Mouse (Mus musculus) kidney, embryonic 14.5 days (tissue): ENCODE results near the gene Trim47. TPM values are rescaled to one million over a fixed set of nuclear protein-coding genes. Genes with fewer than 3 reads are reported as not detected.

Source experiments
- ATAC-seq: fragments of 200-750 bp; cut with Nextera tagmentation; 2 replicates; pipeline ENCODE4 v1.8.0; 2017; ENCODE audit warnings: moderate number of reproducible peaks, mild to moderate bottlenecking, moderate TSS enrichment, moderate library complexity; ENCODE audit not compliant: low FRiP score, low TSS enrichment
- H3K27ac ChIP-seq: fragments of 300-500 bp; sonication (generic); 2 replicates; pipeline ENCODE4 v1.5.1; 2014; ENCODE audit warnings: low read depth, mild to moderate bottlenecking, low read length, moderate library complexity, mixed read lengths
- H3K27me3 ChIP-seq: fragments of 300-500 bp; sonication (generic); 2 replicates; pipeline ENCODE4 v1.6.1; 2014; ENCODE audit warnings: mild to moderate bottlenecking, low read length; ENCODE audit not compliant: control insufficient read depth, insufficient read depth
- H3K36me3 ChIP-seq: fragments of 300-500 bp; sonication (generic); 2 replicates; pipeline ENCODE4 v1.6.1; 2014; ENCODE audit warnings: low read length, mixed read lengths; ENCODE audit not compliant: control insufficient read depth, insufficient read depth
- H3K4me1 ChIP-seq: fragments of 300-500 bp; sonication (generic); 2 replicates; pipeline ENCODE4 v1.6.1; 2014; ENCODE audit warnings: low read length, mixed read lengths; ENCODE audit not compliant: control insufficient read depth, insufficient read depth
- H3K4me2 ChIP-seq: fragments of 300-500 bp; sonication (generic); replicated peaks from 2 replicates; pipeline ENCODE4 v1.6.1; 2014; ENCODE audit warnings: low read depth, mild to moderate bottlenecking, low read length
- H3K4me3 ChIP-seq: fragments of 300-500 bp; sonication (generic); 2 replicates; pipeline ENCODE4 v1.5.1; 2014; ENCODE audit warnings: mild to moderate bottlenecking, low read length
- H3K9ac ChIP-seq: fragments of 300-500 bp; sonication (generic); 2 replicates; pipeline ENCODE4 v1.6.1; 2014; ENCODE audit warnings: low read depth, mild to moderate bottlenecking, low read length, moderate library complexity
- H3K9me3 ChIP-seq: fragments of 300-500 bp; sonication (generic); 2 replicates; pipeline ENCODE4 v1.6.1; 2016; ENCODE audit warnings: low read length; ENCODE audit not compliant: control insufficient read depth
- WGBS: fragments of 180-500 bp; shearing (Covaris S2); extraction: QIAGEN DNeasy Blood & Tissue Kit; methylation state at CpG from one replicate; pipeline ENCODE4 v1.1.7; 2014; 5-methylcytosine and 5-hydroxymethylcytosine counted together
- polyA plus RNA-seq: library from polyadenylated mRNA; unstranded; fragments of >200 nt; fragmentation: Nextera tagmentation; extraction: Ambion mirVana; gene quantifications from 2 replicates; pipeline ENCODE4 v1.2.1, GENCODE M21; 2014

The Trim47 gene
- polyA plus RNA-seq, 1 experiment from 2014 or later = 12.8 TPM

DNA sequence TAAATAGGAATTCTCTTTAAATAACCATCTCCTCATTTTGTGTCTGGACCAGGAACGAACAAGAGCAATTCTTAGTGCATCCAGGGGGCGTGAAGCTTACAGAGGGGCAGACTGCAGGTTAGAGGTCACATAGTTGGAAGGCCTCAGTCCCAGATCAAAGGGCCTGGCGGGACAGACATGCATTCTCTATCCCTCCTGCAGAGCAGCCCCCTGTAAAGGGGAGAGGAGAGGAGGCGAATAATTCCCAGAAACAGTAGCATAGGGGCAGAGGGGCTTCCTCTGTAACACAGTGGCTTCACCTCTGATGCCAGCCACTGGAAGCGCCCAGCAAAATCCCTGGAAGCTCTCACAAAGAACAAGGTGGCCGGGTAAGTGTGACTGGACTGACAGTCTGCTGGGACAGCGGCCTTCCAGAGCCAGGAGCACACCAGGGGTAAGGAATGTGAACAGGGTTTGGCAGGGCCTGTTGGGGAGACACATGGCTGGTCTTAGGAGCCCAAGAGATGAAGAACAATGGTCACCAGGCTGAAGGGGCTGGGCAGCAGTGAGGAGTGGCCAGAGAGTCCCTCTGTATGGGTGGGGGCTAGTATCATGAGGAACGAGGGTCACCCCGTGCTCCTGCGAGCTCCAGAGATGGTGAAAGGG, 48.2 kb downstream of the Trim47 start:
- Histone ChIP-seq H3K4me2 (no peak overlapping the region; the same call in none of the 2 replicates), H3K9ac (peak overlapping the region; percentile 31; the same call in 1 of the 2 replicates), H3K4me3 (no peak overlapping the region), H3K27me3 (no peaks in the 10 kb centered on the region), H3K4me1 (peaks cover 10% of the 10 kb centered on the region), H3K36me3 (peaks cover 49% of the 10 kb centered on the region), H3K9me3 (no peaks in the 10 kb centered on the region), H3K27ac (peak overlapping the region; percentile 37; the same call in 1 of the 2 replicates)
- 44% methylated on average over 10 of the region's 10 CpGs for WGBS
- ATAC-seq = no peak

DNA sequence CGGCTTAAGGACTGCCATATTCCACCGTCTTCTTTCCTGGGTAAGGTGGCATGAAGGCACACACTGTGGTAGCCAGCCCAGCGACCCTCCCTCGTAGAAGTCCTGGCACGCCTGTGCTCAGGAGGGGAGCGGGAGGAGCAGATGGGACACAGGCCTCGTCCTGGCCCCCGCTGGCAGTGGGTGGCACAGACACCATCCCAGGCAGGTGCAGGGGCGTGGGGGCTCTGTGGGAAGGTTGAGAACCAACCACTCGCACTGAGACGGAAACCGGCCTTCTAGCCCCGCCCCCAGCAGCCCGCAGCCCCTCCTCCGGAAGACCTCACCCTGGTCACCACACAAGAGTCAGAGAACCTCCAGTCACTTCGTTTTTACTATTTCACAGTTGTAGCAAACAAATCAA, 48.8 kb downstream of the Trim47 start:
- H3K27ac ChIP-seq = peak overlapping the region; percentile 14; the same call in 1 of the 2 replicates
- peak overlapping the region; percentile 50; the same call in 1 of the 2 replicates for H3K9ac ChIP-seq
- ATAC-seq = 0 out of 2 replicates have a peak, but pooled peaks have one; percentile 30
- no peaks in the 10 kb centered on the region for H3K9me3 ChIP-seq
- WGBS = 8% methylated on average over 16 of the region's 16 CpGs
- no peaks in the 10 kb centered on the region for H3K27me3 ChIP-seq
- H3K4me1 ChIP-seq = peaks cover 10% of the 10 kb centered on the region
- H3K4me2 ChIP-seq = peak overlapping the region; percentile 49
- H3K4me3 ChIP-seq = peak overlapping the region; percentile 27
- peaks cover 43% of the 10 kb centered on the region for H3K36me3 ChIP-seq

DNA sequence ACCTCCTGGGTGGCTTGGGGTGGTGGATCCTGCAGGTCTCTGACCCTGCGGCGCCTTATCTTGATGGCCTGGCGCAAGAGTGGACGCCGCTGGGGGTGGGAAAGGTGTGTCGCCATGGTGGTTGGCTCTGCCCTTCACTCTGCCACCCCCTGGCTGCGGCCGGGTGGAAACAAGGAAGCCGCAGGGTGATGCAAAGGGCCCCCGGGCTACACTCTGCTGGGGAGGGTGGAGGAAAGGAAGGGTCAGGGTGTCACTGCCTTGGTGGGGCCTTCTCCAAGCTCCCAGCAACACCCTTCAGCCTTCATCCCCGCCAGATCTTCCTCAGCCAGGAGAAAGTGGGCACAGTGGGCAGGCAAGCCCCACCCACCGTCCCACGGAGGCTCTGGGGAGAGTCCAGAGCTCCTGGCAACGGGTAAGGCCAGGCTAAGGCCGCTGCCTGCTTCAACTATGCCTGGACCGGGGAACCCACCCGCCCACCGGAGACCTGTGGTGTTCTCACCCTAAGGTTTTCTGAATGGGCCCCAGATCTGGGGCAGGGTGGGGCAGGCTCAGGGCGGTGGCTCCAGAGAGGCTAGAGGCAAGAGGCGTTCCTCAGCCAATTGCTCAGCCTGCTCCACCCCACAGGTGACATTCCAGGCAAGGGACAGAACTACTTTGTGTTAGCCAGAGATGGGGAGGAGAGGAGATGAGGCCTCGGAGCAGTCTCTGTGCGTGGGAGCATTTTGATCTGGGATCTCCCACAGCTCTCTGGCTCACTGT, 49.4 kb downstream of the Trim47 start, which contains the start of gene Unc13d:
Unc13d (minus strand) TSS at position 516 of the 759 bp plus-strand sequence.
- H3K36me3 ChIP-seq = peaks cover 39% of the 10 kb centered on the region
- H3K27me3 ChIP-seq = no peaks in the 10 kb centered on the region
- peak within 1 kb of the TSS; percentile 49 for H3K4me2 ChIP-seq
- peak within 1 kb of the TSS; percentile 27 for H3K4me3 ChIP-seq
- H3K4me1 ChIP-seq = peaks cover 10% of the 10 kb centered on the region
- 53% methylated on average over 22 of the region's 22 CpGs for WGBS
- H3K9me3 ChIP-seq = no peaks in the 10 kb centered on the region
- ATAC-seq = no peak
- peak within 1 kb of the TSS; percentile 37; the same call in 1 of the 2 replicates for H3K27ac ChIP-seq
- H3K9ac ChIP-seq = peak within 1 kb of the TSS; percentile 50; the same call in 1 of the 2 replicates

DNA sequence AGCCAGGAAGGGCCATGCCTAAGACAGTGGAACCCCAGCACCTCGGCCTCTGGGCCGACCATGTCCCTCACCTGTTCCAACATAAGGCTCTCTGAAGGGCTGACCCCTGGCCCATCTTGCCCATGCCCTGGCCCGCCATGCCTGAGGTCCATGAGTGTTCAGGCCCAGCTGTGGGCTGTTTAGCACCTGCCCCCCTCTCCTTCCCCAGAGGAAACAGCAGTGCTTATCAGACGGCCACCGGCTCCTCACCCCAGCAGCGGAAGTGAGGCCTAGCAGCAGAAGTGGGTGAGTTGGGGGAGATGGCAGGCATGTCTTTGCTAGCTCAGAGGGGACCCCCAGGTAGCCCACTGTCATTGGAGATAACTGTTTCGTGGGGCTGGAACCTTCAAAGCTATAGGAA, 50.2 kb downstream of the Trim47 start:
- Histone ChIP-seq H3K9me3 (no peaks in the 10 kb centered on the region), H3K4me3 (no peak overlapping the region), H3K4me1 (peaks cover 10% of the 10 kb centered on the region), H3K27ac (no peak overlapping the region), H3K36me3 (peaks cover 32% of the 10 kb centered on the region), H3K27me3 (no peaks in the 10 kb centered on the region), H3K4me2 (no peak overlapping the region), H3K9ac (no peak overlapping the region)
- no peak for ATAC-seq
- 84% methylated on average over 7 of the region's 7 CpGs for WGBS

DNA sequence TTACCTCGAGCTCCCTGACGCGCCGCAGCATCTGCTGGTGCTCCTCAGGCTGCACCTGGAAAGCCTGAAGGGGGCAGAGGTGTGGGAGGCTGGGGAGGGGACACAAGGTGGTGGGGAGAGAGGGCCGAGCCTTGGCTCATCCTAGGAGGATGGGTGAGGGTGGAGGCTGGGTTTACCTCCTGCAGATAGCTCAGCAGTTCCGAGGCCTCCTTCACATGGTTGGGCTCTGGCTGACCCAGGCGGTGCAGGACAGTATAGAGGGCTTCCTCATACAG, 50.8 kb downstream of the Trim47 start:
- H3K4me1 ChIP-seq = peaks cover 10% of the 10 kb centered on the region
- H3K27me3 ChIP-seq = no peaks in the 10 kb centered on the region
- H3K9ac ChIP-seq = no peak overlapping the region
- H3K27ac ChIP-seq = no peak overlapping the region
- no peak overlapping the region for H3K4me2 ChIP-seq
- WGBS = 66% methylated on average over 7 of the region's 7 CpGs
- no peak for ATAC-seq
- H3K9me3 ChIP-seq = no peaks in the 10 kb centered on the region
- H3K36me3 ChIP-seq = peaks cover 26% of the 10 kb centered on the region
- no peak overlapping the region for H3K4me3 ChIP-seq

DNA sequence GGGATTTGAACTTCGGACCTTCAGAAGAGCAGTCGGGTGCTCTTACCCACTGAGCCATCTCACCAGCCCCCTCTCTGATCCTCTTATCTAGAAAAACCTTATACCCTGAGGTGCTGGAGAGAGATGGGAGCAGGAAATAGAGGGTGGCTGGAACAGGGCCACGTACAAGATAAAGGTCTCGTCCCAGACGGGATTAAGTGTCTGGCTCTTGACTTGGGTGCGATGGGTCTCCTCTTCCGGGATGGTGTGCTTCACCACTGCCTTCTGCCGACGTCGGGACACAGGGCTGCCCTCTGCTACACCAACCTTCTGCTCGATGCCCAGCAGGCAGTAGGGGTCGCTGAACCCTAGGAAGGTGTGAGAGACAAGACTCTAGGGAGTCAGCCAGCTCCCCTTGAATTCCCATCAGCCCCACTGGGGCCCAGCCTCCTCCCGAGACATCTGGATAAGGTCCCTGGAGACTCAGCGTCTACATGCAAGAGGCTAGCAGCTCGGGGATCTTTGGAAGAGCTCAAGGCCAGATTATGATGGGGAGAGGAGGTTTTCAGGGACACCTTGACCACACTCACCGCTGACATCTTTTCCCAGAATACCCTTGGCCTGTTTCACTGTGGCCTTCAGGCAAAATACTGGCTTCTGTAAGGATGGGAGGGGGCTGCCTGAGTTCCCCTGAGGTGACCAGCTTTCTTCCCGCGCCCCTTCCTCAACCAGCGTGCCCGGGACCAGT, 51.3 kb downstream of the Trim47 start:
- Histone ChIP-seq H3K27me3 (no peaks in the 10 kb centered on the region), H3K4me2 (no peak overlapping the region), H3K4me3 (no peak overlapping the region), H3K9me3 (no peaks in the 10 kb centered on the region), H3K4me1 (peaks cover 10% of the 10 kb centered on the region), H3K9ac (no peak overlapping the region), H3K36me3 (peaks cover 21% of the 10 kb centered on the region), H3K27ac (no peak overlapping the region)
- ATAC-seq = no peak
- WGBS = 63% methylated on average over 20 of the region's 20 CpGs

DNA sequence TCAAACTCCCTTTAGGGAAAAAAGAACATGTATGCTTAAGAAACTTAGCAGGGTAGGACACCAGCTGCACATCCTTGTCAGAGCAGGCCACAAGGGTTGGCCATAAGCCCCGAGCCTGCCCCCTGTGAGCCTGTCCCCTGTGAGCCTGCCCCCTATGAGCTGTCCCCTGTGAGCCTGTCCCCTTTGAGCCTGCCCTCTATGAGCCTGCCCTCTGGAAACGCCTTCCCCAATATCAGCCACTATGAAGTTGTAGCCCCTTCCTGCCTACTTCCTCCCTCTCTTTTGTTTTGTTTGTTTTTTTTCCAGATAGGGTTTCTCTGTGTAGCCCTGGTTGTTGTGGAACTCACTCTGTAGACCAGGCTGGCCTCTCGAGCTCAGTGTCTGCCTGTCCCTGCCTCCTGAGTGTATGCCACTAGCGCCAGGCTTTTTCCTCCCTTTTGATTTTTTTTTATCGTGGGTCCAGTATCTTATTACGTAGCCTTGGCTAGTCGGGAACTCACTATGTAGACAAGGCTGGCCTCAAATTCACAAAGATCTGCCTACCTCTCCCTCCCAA, 52.5 kb downstream of the Trim47 start:
- Histone ChIP-seq H3K4me2 (no peak overlapping the region), H3K9me3 (no peaks in the 10 kb centered on the region), H3K9ac (no peak overlapping the region), H3K36me3 (peaks cover 9% of the 10 kb centered on the region), H3K27me3 (no peaks in the 10 kb centered on the region), H3K27ac (no peak overlapping the region), H3K4me3 (no peak overlapping the region), H3K4me1 (peaks cover 10% of the 10 kb centered on the region)
- ATAC-seq = no peak
- 48% methylated on average over 7 of the region's 7 CpGs for WGBS

DNA sequence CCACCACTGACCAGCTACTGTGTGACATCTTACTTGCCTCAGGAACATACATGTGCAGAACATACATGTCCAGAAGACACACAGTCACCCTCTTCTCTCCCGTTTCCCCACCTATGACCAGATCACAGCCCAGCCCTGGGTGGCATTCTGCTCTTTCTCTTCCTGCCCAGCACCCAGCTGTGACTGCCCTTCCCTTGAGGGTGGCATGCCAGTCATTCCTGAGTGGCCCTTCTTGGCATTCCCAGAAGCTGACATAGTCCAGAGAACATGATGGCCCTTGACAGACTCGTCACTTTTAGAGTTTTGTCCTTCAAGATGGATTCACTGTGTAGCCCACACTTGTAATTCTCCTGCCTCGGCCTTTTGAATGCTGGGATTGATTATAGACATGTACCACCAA, 54.4 kb downstream of the Trim47 start:
- Histone ChIP-seq H3K36me3 (no peaks in the 10 kb centered on the region), H3K4me3 (no peak overlapping the region), H3K27ac (no peak overlapping the region), H3K9ac (no peak overlapping the region), H3K4me2 (no peak overlapping the region), H3K9me3 (no peaks in the 10 kb centered on the region), H3K4me1 (no peaks in the 10 kb centered on the region), H3K27me3 (no peaks in the 10 kb centered on the region)
- ATAC-seq = no peak
- 93% methylated on average over 3 of the region's 3 CpGs for WGBS
